Mouse (Mus musculus) testis, adult 2 months (tissue): ENCODE data around the gene C530008M17Rik.

Source experiments
- CTCF ChIP-seq: fragments of 200-500 bp; IDR thresholded peaks from 2 replicates; pipeline ENCODE4 v1.5.1; 2012; ENCODE audit warnings: low read depth, mild to moderate bottlenecking, inconsistent platforms, low read length, moderate library complexity; ENCODE audit not compliant: control insufficient read depth, insufficient read depth, insufficient replicate concordance
- POLR2A ChIP-seq: fragments of 200-500 bp; IDR thresholded peaks from 2 replicates; pipeline ENCODE4 v1.6.1; 2012; ENCODE audit warnings: low read depth, mild to moderate bottlenecking, inconsistent platforms, low read length, moderate library complexity; ENCODE audit not compliant: control insufficient read depth

DNA sequence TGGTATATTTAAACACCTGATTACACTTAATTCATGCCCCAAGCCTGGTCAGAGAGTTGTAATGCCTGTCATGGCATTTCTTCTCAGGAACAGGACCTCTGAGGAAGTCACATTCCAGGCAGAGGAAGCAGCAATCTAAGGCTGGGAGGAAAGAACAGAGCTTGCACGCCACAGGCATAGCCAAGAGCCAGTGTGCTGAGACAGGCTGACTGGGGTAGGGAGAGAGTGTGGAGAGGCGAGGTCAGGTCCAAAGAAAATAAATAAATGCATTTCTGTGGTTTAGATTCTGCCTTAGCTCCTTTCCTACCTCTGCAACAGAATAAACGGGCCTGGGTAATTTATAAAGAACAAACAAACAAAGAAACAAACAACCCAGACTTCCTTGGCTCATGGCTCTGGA lies 104.0 kb downstream of the C530008M17Rik start:
- TF ChIP-seq CTCF, result no peak
- TF ChIP-seq POLR2A, result no peak
